In genomic region chr6:17281757-17282092, GRCm38 (mm10) we compare ENCODE assay signal across 8 mouse cellular contexts. TPM values are rescaled to one million over a fixed set of nuclear protein-coding genes. Genes with fewer than 3 reads are reported as not detected.
DNase-seq lines count a peak whose midpoint lies in the region; ATAC-seq and TF ChIP-seq lines count a peak whose summit lies in the region.

No protein-coding gene starts in this region.

- H3K27me3 ChIP-seq in C2C12 (ENCODE audit: control insufficient read depth, insufficient read depth, insufficient read length): no peaks in the 10 kb centered on the region
- no peaks in the 10 kb centered on the region for H3K27me3 ChIP-seq in forebrain, postnatal 0 days (ENCODE audit: insufficient read depth, low read length)
- H3K27me3 ChIP-seq in limb, embryonic 13.5 days: peaks cover 8% of the 10 kb centered on the region
- peaks cover 7% of the 10 kb centered on the region; the same call in 1 of the 2 replicates for H3K27me3 ChIP-seq in neural tube, embryonic 12.5 days (replicated peaks)

- H3K27ac ChIP-seq in forebrain, postnatal 0 days (ENCODE audit: low read depth, low read length): no peak overlapping the region
- no peak overlapping the region for H3K27ac ChIP-seq in limb, embryonic 13.5 days
- H3K27ac ChIP-seq in neural tube, embryonic 12.5 days: no peak overlapping the region

- H3K79me3 ChIP-seq in C2C12 (ENCODE audit: low read depth): peaks cover 2% of the 10 kb centered on the region

- peak; percentile 41 for ATAC-seq in forebrain, postnatal 0 days
- peak; percentile 29; the same call in 1 of the 2 replicates for ATAC-seq in limb, embryonic 13.5 days (ENCODE audit: low FRiP score, low read depth)
- ATAC-seq in neural tube, embryonic 12.5 days (ENCODE audit: low FRiP score, low read depth): peak; percentile 48; the same call in 1 of the 2 replicates

- H3K4me2 ChIP-seq in forebrain, postnatal 0 days (ENCODE audit: low read depth): peak overlapping the region; percentile 94
- peak overlapping the region; percentile 95 for H3K4me2 ChIP-seq in limb, embryonic 13.5 days (replicated peaks)
- peak overlapping the region; percentile 96 for H3K4me2 ChIP-seq in neural tube, embryonic 12.5 days (replicated peaks)

- no peak for TF ChIP-seq CTCF in C2C12 (IDR thresholded peaks at IDR 0.05; ENCODE audit: control insufficient read depth, insufficient read depth, insufficient read length)
- no peak for TF ChIP-seq CTCF in forebrain, postnatal 0 days (IDR thresholded peaks at IDR 0.05; ENCODE audit: low read depth)

- DNase-seq in cerebellum, adult 9-11 months: peak; percentile 14
- no peak for DNase-seq in cerebellum, adult 11-12 months
- DNase-seq in forebrain, postnatal 0 days: no peak
- DNase-seq in frontal cortex, postnatal 14 days (ENCODE audit: low spot score in 2 of 2): no peak
- no peak for DNase-seq in adrenal gland, postnatal 36 days

- peaks cover 11% of the 10 kb centered on the region for H3K79me2 ChIP-seq in C2C12 (ENCODE audit: control insufficient read depth, insufficient read depth)

- H3K9ac ChIP-seq in forebrain, postnatal 0 days: peak overlapping the region; percentile 63
- H3K9ac ChIP-seq in limb, embryonic 13.5 days: peak overlapping the region; percentile 69; the same call in 1 of the 2 replicates
- H3K9ac ChIP-seq in neural tube, embryonic 12.5 days: peak overlapping the region; percentile 69

- H3K9me3 ChIP-seq in forebrain, postnatal 0 days (ENCODE audit: low read length): no peaks in the 10 kb centered on the region
- no peaks in the 10 kb centered on the region for H3K9me3 ChIP-seq in limb, embryonic 13.5 days
- H3K9me3 ChIP-seq in neural tube, embryonic 12.5 days: no peaks in the 10 kb centered on the region

- 0 out of 2 replicates have a peak, but pooled peaks cover 6% of the 10 kb centered on the region for H3K4me1 ChIP-seq in forebrain, postnatal 0 days (ENCODE audit: insufficient read depth)
- H3K4me1 ChIP-seq in limb, embryonic 13.5 days: peaks cover 16% of the 10 kb centered on the region
- peaks cover 14% of the 10 kb centered on the region for H3K4me1 ChIP-seq in neural tube, embryonic 12.5 days

- H3K36me3 ChIP-seq in C2C12 (ENCODE audit: control insufficient read depth, insufficient read depth): no peaks in the 10 kb centered on the region
- H3K36me3 ChIP-seq in forebrain, postnatal 0 days (ENCODE audit: insufficient read depth): no peaks in the 10 kb centered on the region
- H3K36me3 ChIP-seq in limb, embryonic 13.5 days: no peaks in the 10 kb centered on the region
- no peaks in the 10 kb centered on the region for H3K36me3 ChIP-seq in neural tube, embryonic 12.5 days

- WGBS in forebrain, postnatal 0 days: 22% methylated on average over 8 of the region's 8 CpGs
- 21% methylated on average over 8 of the region's 8 CpGs for WGBS in limb, embryonic 13.5 days
- WGBS in neural tube, embryonic 12.5 days: 32% methylated on average over 8 of the region's 8 CpGs

- peak overlapping the region; percentile 39 for H3K4me3 ChIP-seq in C2C12 (ENCODE audit: insufficient read depth, poor library complexity, severe bottlenecking)
- peak overlapping the region; percentile 49 for H3K4me3 ChIP-seq in forebrain, postnatal 0 days (ENCODE audit: low read depth, low read length)
- peak overlapping the region; percentile 58 for H3K4me3 ChIP-seq in limb, embryonic 13.5 days
- peak overlapping the region; percentile 51 for H3K4me3 ChIP-seq in neural tube, embryonic 12.5 days

- no peak overlapping the region for H3ac ChIP-seq in C2C12 (ENCODE audit: control insufficient read depth, insufficient read length, low read depth)

TF ChIP-seq in C2C12, 6 proteins besides CTCF, POLR2A, EP300 and RAD21:
- no peak for TF ChIP-seq USF1 (IDR thresholded peaks at IDR 0.05; ENCODE audit: low read depth)
- no peak for TF ChIP-seq MAX (IDR thresholded peaks at IDR 0.05)
- no peak for TF ChIP-seq CEBPB (IDR thresholded peaks at IDR 0.05; ENCODE audit: low read depth)
- TF ChIP-seq FOSL1 (IDR thresholded peaks at IDR 0.05; ENCODE audit: insufficient read depth, low read length, poor library complexity, severe bottlenecking): no peak

RNA-seq across cellular contexts. Expression of gene Cav2, which starts 0.7 kb away (rescaled TPM):
- polyA plus RNA-seq in C2C12 (2012; fragmentation: generic; extraction: Trizol): 3.4 TPM
- total RNA-seq in forebrain, postnatal 0 days (2014; rRNA removed): 15.8 and 18.7 TPM in 2 replicates
- polyA plus RNA-seq in forebrain, postnatal 0 days (2015; fragmentation: Nextera tagmentation; extraction: Ambion mirVana): 16.7 and 20.7 TPM in 2 replicates
- 11.0 and 11.8 TPM in 2 replicates for polyA plus RNA-seq in limb, embryonic 13.5 days (2015; fragmentation: Nextera tagmentation; extraction: Ambion mirVana)
- polyA plus RNA-seq in neural tube, embryonic 12.5 days (2016; fragmentation: Nextera tagmentation; extraction: Ambion mirVana): 7.7 and 10.2 TPM in 2 replicates
- 10 to 100 TPM; 32.6 to 46.0 TPM for total RNA-seq in adrenal gland, postnatal 36 days (2021)

RNA-seq across cellular contexts. Expression of gene Cav1, which starts 24.4 kb away (rescaled TPM):
- 24.5 TPM for polyA plus RNA-seq in C2C12 (2012; fragmentation: generic; extraction: Trizol)
- total RNA-seq in forebrain, postnatal 0 days (2014; rRNA removed): 42.4 and 47.0 TPM in 2 replicates
- polyA plus RNA-seq in forebrain, postnatal 0 days (2015; fragmentation: Nextera tagmentation; extraction: Ambion mirVana): 32.8 and 38.4 TPM in 2 replicates
- 73.2 and 76.4 TPM in 2 replicates for polyA plus RNA-seq in limb, embryonic 13.5 days (2015; fragmentation: Nextera tagmentation; extraction: Ambion mirVana)
- 24.2 and 25.9 TPM in 2 replicates for polyA plus RNA-seq in neural tube, embryonic 12.5 days (2016; fragmentation: Nextera tagmentation; extraction: Ambion mirVana)
- total RNA-seq in adrenal gland, postnatal 36 days (2021): 100 to 1,000 TPM; 109 to 190 TPM
